Mouse (Mus musculus) lung, postnatal 0 days (tissue): ENCODE measurements at regions not wholly inside any gene's neighbourhood (a gene's known extent, or its start where the extent isn't known, plus 50 kb on each side); places are given as distances from the start of the nearest gene placed in this dataset.

ENCODE experiments used
- CTCF ChIP-seq: IDR thresholded peaks from 2 replicates; pipeline ENCODE4 v1.5.1; 2016; ENCODE audit warnings: antibody characterized with exemption, mild to moderate bottlenecking
- EP300 ChIP-seq: IDR thresholded peaks from 2 replicates; pipeline ENCODE4 v1.6.1; 2016; ENCODE audit warnings: antibody characterized with exemption, mild to moderate bottlenecking, control low read depth

GRCm38 (mm10) chr1:193544804-193545203 lies 174.7 kb upstream of the Camk1g start:
- TF ChIP-seq EP300: no peak
- no peak for TF ChIP-seq CTCF
